Mouse (Mus musculus) neural tube, embryonic 15.5 days (tissue): ENCODE measurements around the gene Fbxl22. TPM values are rescaled to one million over a fixed set of nuclear protein-coding genes. Genes with fewer than 3 reads are reported as not detected.

Experiments
- ATAC-seq: fragments of 200-750 bp; cut with Nextera tagmentation; 2 replicates; pipeline ENCODE4 v1.8.0; 2017; ENCODE audit warnings: mild to moderate bottlenecking, moderate TSS enrichment, moderate library complexity; ENCODE audit not compliant: low FRiP score
- H3K27ac ChIP-seq: fragments of 300-500 bp; sonication (generic); replicated peaks from 2 replicates; pipeline ENCODE4 v1.5.1; 2015; ENCODE audit warnings: mild to moderate bottlenecking, inconsistent platforms
- H3K27me3 ChIP-seq: fragments of 300-500 bp; sonication (generic); replicated peaks from 2 replicates; pipeline ENCODE4 v1.6.1; 2015; ENCODE audit warnings: inconsistent platforms
- H3K36me3 ChIP-seq: fragments of 300-500 bp; sonication (generic); 2 replicates; pipeline ENCODE4 v1.6.1; 2015; ENCODE audit warnings: inconsistent platforms
- H3K4me1 ChIP-seq: fragments of 300-500 bp; sonication (generic); 2 replicates; pipeline ENCODE4 v1.6.1; 2015; ENCODE audit warnings: inconsistent platforms
- H3K4me2 ChIP-seq: fragments of 300-500 bp; sonication (generic); 2 replicates; pipeline ENCODE4 v1.6.1; 2015; ENCODE audit warnings: inconsistent platforms, mild to moderate bottlenecking, moderate library complexity
- H3K4me3 ChIP-seq: fragments of 300-500 bp; sonication (generic); replicated peaks from 2 replicates; pipeline ENCODE4 v1.5.1; 2015; ENCODE audit warnings: mild to moderate bottlenecking, inconsistent platforms
- H3K9ac ChIP-seq: fragments of 300-500 bp; sonication (generic); replicated peaks from 2 replicates; pipeline ENCODE4 v1.6.1; 2015; ENCODE audit warnings: mild to moderate bottlenecking, inconsistent platforms
- H3K9me3 ChIP-seq: fragments of 300-500 bp; sonication (generic); replicated peaks from 2 replicates; pipeline ENCODE4 v1.6.1; 2016; ENCODE audit warnings: inconsistent platforms
- WGBS: fragments of 180-500 bp; shearing (Covaris S2); methylation state at CpG from one replicate; pipeline ENCODE4 v1.1.7; 2015; ENCODE audit warnings: mixed read lengths; 5-methylcytosine and 5-hydroxymethylcytosine counted together
- polyA plus RNA-seq: library from polyadenylated mRNA; unstranded; fragments of >200 nt; fragmentation: Nextera tagmentation; extraction: Ambion mirVana; gene quantifications from 2 replicates; pipeline ENCODE4 v1.2.1, GENCODE M21; 2015

The Fbxl22 gene
- polyA plus RNA-seq, 1 experiment from 2014 or later: 1.4 TPM

GRCm38 (mm10) chr9:66516296-66516940 is 2.0 kb upstream of the Fbxl22 start:
- Histone ChIP-seq H3K36me3 (peaks cover 51% of the 10 kb centered on the region), H3K4me3 (no peak overlapping the region), H3K27me3 (no peaks in the 10 kb centered on the region), H3K9me3 (no peaks in the 10 kb centered on the region), H3K4me1 (peaks cover 19% of the 10 kb centered on the region), H3K27ac (0 out of 2 replicates have a peak overlapping the region, but pooled peaks have one; percentile 28), H3K9ac (no peak overlapping the region), H3K4me2 (no peak overlapping the region)
- 92% methylated on average over 6 of the region's 6 CpGs for WGBS
- no peak for ATAC-seq

- Histone ChIP-seq H3K27me3 (no peaks in the 10 kb centered on the region), H3K4me2 (no peak overlapping the region), H3K9me3 (no peaks in the 10 kb centered on the region), H3K4me3 (no peak overlapping the region), H3K4me1 (peaks cover 23% of the 10 kb centered on the region), H3K36me3 (peaks cover 51% of the 10 kb centered on the region), H3K27ac (no peak overlapping the region), H3K9ac (no peak overlapping the region)
- no peak for ATAC-seq
- WGBS: 87% methylated on average over 10 of the region's 10 CpGs
Observed at GRCm38 (mm10) chr9:66515680-66516210, 1.4 kb upstream of the Fbxl22 start.

GRCm38 (mm10) chr9:66515115-66515514 is 722 bp upstream of the Fbxl22 start:
- WGBS: 85% methylated on average over 2 of the region's 2 CpGs
- no peak overlapping the region for H3K9ac ChIP-seq
- H3K9me3 ChIP-seq: no peaks in the 10 kb centered on the region
- H3K27ac ChIP-seq: 0 out of 2 replicates have a peak overlapping the region, but pooled peaks have one; percentile 0
- H3K4me3 ChIP-seq: no peak overlapping the region
- peaks cover 46% of the 10 kb centered on the region for H3K36me3 ChIP-seq
- H3K4me1 ChIP-seq: peaks cover 29% of the 10 kb centered on the region
- no peak overlapping the region for H3K4me2 ChIP-seq
- ATAC-seq: no peak
- H3K27me3 ChIP-seq: no peaks in the 10 kb centered on the region

GRCm38 (mm10) chr9:66513661-66514255 is 635 bp downstream of the Fbxl22 start:
- Histone ChIP-seq H3K9ac (no peak overlapping the region), H3K4me1 (peaks cover 31% of the 10 kb centered on the region), H3K4me2 (no peak overlapping the region), H3K27me3 (no peaks in the 10 kb centered on the region), H3K4me3 (no peak overlapping the region), H3K36me3 (peaks cover 44% of the 10 kb centered on the region), H3K9me3 (no peaks in the 10 kb centered on the region), H3K27ac (peak overlapping the region; percentile 98; the same call in 1 of the 2 replicates)
- WGBS: 91% methylated on average over 4 of the region's 4 CpGs
- no peak for ATAC-seq

- Histone ChIP-seq H3K9ac (no peak overlapping the region), H3K27ac (peak overlapping the region; percentile 98), H3K27me3 (no peaks in the 10 kb centered on the region), H3K4me1 (peaks cover 31% of the 10 kb centered on the region), H3K4me3 (no peak overlapping the region), H3K4me2 (peak overlapping the region; percentile 97; the same call in 1 of the 2 replicates), H3K9me3 (no peaks in the 10 kb centered on the region), H3K36me3 (peaks cover 45% of the 10 kb centered on the region)
- no peak for ATAC-seq
Observed at GRCm38 (mm10) chr9:66513150-66513549, 1.2 kb downstream of the Fbxl22 start.

GRCm38 (mm10) chr9:66512351-66512671 is 2.1 kb downstream of the Fbxl22 start:
- Histone ChIP-seq H3K27me3 (no peaks in the 10 kb centered on the region), H3K27ac (peak overlapping the region; percentile 98), H3K4me1 (peaks cover 31% of the 10 kb centered on the region), H3K9me3 (no peaks in the 10 kb centered on the region), H3K4me3 (peak overlapping the region; percentile 70), H3K36me3 (peaks cover 45% of the 10 kb centered on the region), H3K9ac (peak overlapping the region; percentile 93), H3K4me2 (peak overlapping the region; percentile 97)
- WGBS: under 1% methylated on average over 8 of the region's 8 CpGs
- ATAC-seq: peak; percentile 90

GRCm38 (mm10) chr9:66511580-66512350 is 2.6 kb downstream of the Fbxl22 start:
- H3K27me3 ChIP-seq: no peaks in the 10 kb centered on the region
- H3K4me1 ChIP-seq: peaks cover 31% of the 10 kb centered on the region
- H3K27ac ChIP-seq: peak overlapping the region; percentile 98
- H3K36me3 ChIP-seq: peaks cover 44% of the 10 kb centered on the region
- WGBS: under 1% methylated on average over 77 of the region's 78 CpGs
- peak overlapping the region; percentile 70 for H3K4me3 ChIP-seq
- peak; percentile 92 for ATAC-seq
- H3K9ac ChIP-seq: peak overlapping the region; percentile 93
- no peaks in the 10 kb centered on the region for H3K9me3 ChIP-seq
- H3K4me2 ChIP-seq: peak overlapping the region; percentile 97

- Histone ChIP-seq H3K27me3 (no peaks in the 10 kb centered on the region), H3K9me3 (no peaks in the 10 kb centered on the region), H3K4me3 (peak overlapping the region; percentile 70), H3K4me2 (peak overlapping the region; percentile 97), H3K9ac (peak overlapping the region; percentile 56), H3K4me1 (peaks cover 31% of the 10 kb centered on the region), H3K27ac (peak overlapping the region; percentile 98), H3K36me3 (peaks cover 42% of the 10 kb centered on the region)
- 0% methylated on average over 2 of the region's 2 CpGs for WGBS
- ATAC-seq: no peak
Observed at GRCm38 (mm10) chr9:66510944-66511343, 3.4 kb downstream of the Fbxl22 start.

GRCm38 (mm10) chr9:66510351-66510841 is 4.0 kb downstream of the Fbxl22 start:
- WGBS: 55% methylated on average over 7 of the region's 7 CpGs
- Histone ChIP-seq H3K27ac (peak overlapping the region; percentile 98), H3K9ac (0 out of 2 replicates have a peak overlapping the region, but pooled peaks have one; percentile 24), H3K27me3 (no peaks in the 10 kb centered on the region), H3K4me2 (peak overlapping the region; percentile 97), H3K9me3 (no peaks in the 10 kb centered on the region), H3K4me1 (peaks cover 31% of the 10 kb centered on the region), H3K4me3 (peak overlapping the region; percentile 70; the same call in 1 of the 2 replicates), H3K36me3 (peaks cover 43% of the 10 kb centered on the region)
- ATAC-seq: no peak

GRCm38 (mm10) chr9:66508890-66509399 is 5.4 kb downstream of the Fbxl22 start:
- no peak overlapping the region for H3K4me3 ChIP-seq
- ATAC-seq: no peak
- H3K9ac ChIP-seq: 0 out of 2 replicates have a peak overlapping the region, but pooled peaks have one; percentile 3
- no peaks in the 10 kb centered on the region for H3K9me3 ChIP-seq
- H3K27me3 ChIP-seq: no peaks in the 10 kb centered on the region
- no peak overlapping the region for H3K27ac ChIP-seq
- no peak overlapping the region for H3K4me2 ChIP-seq
- peaks cover 56% of the 10 kb centered on the region for H3K36me3 ChIP-seq
- WGBS: 77% methylated on average over 4 of the region's 4 CpGs
- peaks cover 27% of the 10 kb centered on the region for H3K4me1 ChIP-seq

- Histone ChIP-seq H3K36me3 (peaks cover 61% of the 10 kb centered on the region), H3K27ac (no peak overlapping the region), H3K27me3 (no peaks in the 10 kb centered on the region), H3K9ac (no peak overlapping the region), H3K4me1 (peaks cover 19% of the 10 kb centered on the region), H3K4me2 (no peak overlapping the region), H3K9me3 (no peaks in the 10 kb centered on the region), H3K4me3 (no peak overlapping the region)
- no peak for ATAC-seq
- 97% methylated on average over 3 of the region's 3 CpGs for WGBS
Observed at GRCm38 (mm10) chr9:66507684-66508083, 6.7 kb downstream of the Fbxl22 start.
